Mouse (Mus musculus): ENCODE results near the gene Tdg. TPM values are rescaled to one million over a fixed set of nuclear protein-coding genes. Genes with fewer than 3 reads are reported as not detected.

Tdg gene
- polyA plus RNA-seq, 1 experiment from 2014 or later, result 277 TPM

DNA sequence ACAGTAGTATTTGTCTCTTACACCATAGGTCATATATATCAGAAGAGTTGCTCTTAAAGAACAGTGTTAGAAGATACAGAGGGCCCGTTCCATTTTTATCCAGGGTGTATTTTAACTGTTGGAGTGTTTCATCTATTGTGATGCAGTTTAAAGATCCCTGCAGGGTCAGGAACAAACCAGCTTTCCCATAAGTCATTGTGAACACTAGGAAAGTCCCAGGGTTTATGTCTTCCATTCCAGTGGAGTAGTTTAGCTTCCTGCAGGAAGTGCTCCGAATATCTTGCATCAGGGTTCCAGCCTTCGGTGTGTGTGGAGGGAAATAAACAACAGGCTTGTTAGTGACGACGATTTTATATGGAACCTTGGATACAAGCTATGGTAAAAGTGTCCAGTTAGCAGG is 21.6 kb downstream of the Tdg start:
- DNase-seq (ENCODE audit: low spot score), result no peak
- no peaks in the 10 kb centered on the region for H3K4me1 ChIP-seq (replicated peaks; ENCODE audit: control insufficient read depth, insufficient read depth, low read length)
- peaks cover under 1% of the 10 kb centered on the region for H3K36me3 ChIP-seq (ENCODE audit: control insufficient read depth, insufficient read depth, low read length)
- no peak overlapping the region for H3K4me3 ChIP-seq (ENCODE audit: low read depth, low read length)
- no peaks in the 10 kb centered on the region for H3K27me3 ChIP-seq (ENCODE audit: control insufficient read depth, insufficient read depth, low read length)
- H3K9ac ChIP-seq (ENCODE audit: low read depth, low read length), result no peak overlapping the region
- 94% methylated on average over 5 of the region's 5 CpGs for WGBS
- no peak overlapping the region for H3K4me2 ChIP-seq (replicated peaks; ENCODE audit: low read depth, low read length)
- no peak overlapping the region for H3K27ac ChIP-seq (ENCODE audit: low read depth, low read length)
- no peak for ATAC-seq (ENCODE audit: low FRiP score)
- no peaks in the 10 kb centered on the region for H3K9me3 ChIP-seq (ENCODE audit: control insufficient read depth, low read length)

GRCm38 (mm10) chr10:82652625-82653024 is 23.0 kb downstream of the Tdg start:
- Histone ChIP-seq H3K9ac (ENCODE audit: low read depth, low read length) (no peak overlapping the region), H3K27ac (ENCODE audit: low read depth, low read length) (no peak overlapping the region), H3K9me3 (ENCODE audit: control insufficient read depth, low read length) (no peaks in the 10 kb centered on the region), H3K36me3 (ENCODE audit: control insufficient read depth, insufficient read depth, low read length) (no peaks in the 10 kb centered on the region), H3K4me2 (replicated peaks; ENCODE audit: low read depth, low read length) (no peak overlapping the region), H3K4me3 (ENCODE audit: low read depth, low read length) (no peak overlapping the region), H3K27me3 (ENCODE audit: control insufficient read depth, insufficient read depth, low read length) (no peaks in the 10 kb centered on the region), H3K4me1 (replicated peaks; ENCODE audit: control insufficient read depth, insufficient read depth, low read length) (no peaks in the 10 kb centered on the region)
- WGBS, result 73% methylated on average over 5 of the region's 5 CpGs
- ATAC-seq (ENCODE audit: low FRiP score) (no peak), DNase-seq (ENCODE audit: low spot score) (no peak)

- H3K27ac ChIP-seq (ENCODE audit: low read depth, low read length), result no peak overlapping the region
- H3K9ac ChIP-seq (ENCODE audit: low read depth, low read length), result no peak overlapping the region
- DNase-seq (ENCODE audit: low spot score) (no peak), ATAC-seq (ENCODE audit: low FRiP score) (no peak)
- H3K4me3 ChIP-seq (ENCODE audit: low read depth, low read length), result no peak overlapping the region
- no peaks in the 10 kb centered on the region for H3K4me1 ChIP-seq (replicated peaks; ENCODE audit: control insufficient read depth, insufficient read depth, low read length)
- H3K9me3 ChIP-seq (ENCODE audit: control insufficient read depth, low read length), result no peaks in the 10 kb centered on the region
- no peaks in the 10 kb centered on the region for H3K36me3 ChIP-seq (ENCODE audit: control insufficient read depth, insufficient read depth, low read length)
- 80% methylated on average over 3 of the region's 3 CpGs for WGBS
- H3K27me3 ChIP-seq (ENCODE audit: control insufficient read depth, insufficient read depth, low read length), result no peaks in the 10 kb centered on the region
- no peak overlapping the region for H3K4me2 ChIP-seq (replicated peaks; ENCODE audit: low read depth, low read length)
Observed at GRCm38 (mm10) chr10:82654581-82654980, 25.0 kb downstream of the Tdg start.

GRCm38 (mm10) chr10:82661820-82662219 is 32.2 kb downstream of the Tdg start:
- no peaks in the 10 kb centered on the region for H3K27me3 ChIP-seq (ENCODE audit: control insufficient read depth, insufficient read depth, low read length)
- no peak overlapping the region for H3K4me3 ChIP-seq (ENCODE audit: low read depth, low read length)
- ATAC-seq (ENCODE audit: low FRiP score) (no peak), DNase-seq (ENCODE audit: low spot score) (no peak)
- H3K27ac ChIP-seq (ENCODE audit: low read depth, low read length), result no peak overlapping the region
- WGBS, result 88% methylated on average over 8 of the region's 8 CpGs
- H3K9ac ChIP-seq (ENCODE audit: low read depth, low read length), result no peak overlapping the region
- 0 out of 2 replicates have a peak, but pooled peaks cover 2% of the 10 kb centered on the region for H3K4me1 ChIP-seq (replicated peaks; ENCODE audit: control insufficient read depth, insufficient read depth, low read length)
- H3K9me3 ChIP-seq (ENCODE audit: control insufficient read depth, low read length), result no peaks in the 10 kb centered on the region
- H3K36me3 ChIP-seq (ENCODE audit: control insufficient read depth, insufficient read depth, low read length), result no peaks in the 10 kb centered on the region
- no peak overlapping the region for H3K4me2 ChIP-seq (replicated peaks; ENCODE audit: low read depth, low read length)

DNA sequence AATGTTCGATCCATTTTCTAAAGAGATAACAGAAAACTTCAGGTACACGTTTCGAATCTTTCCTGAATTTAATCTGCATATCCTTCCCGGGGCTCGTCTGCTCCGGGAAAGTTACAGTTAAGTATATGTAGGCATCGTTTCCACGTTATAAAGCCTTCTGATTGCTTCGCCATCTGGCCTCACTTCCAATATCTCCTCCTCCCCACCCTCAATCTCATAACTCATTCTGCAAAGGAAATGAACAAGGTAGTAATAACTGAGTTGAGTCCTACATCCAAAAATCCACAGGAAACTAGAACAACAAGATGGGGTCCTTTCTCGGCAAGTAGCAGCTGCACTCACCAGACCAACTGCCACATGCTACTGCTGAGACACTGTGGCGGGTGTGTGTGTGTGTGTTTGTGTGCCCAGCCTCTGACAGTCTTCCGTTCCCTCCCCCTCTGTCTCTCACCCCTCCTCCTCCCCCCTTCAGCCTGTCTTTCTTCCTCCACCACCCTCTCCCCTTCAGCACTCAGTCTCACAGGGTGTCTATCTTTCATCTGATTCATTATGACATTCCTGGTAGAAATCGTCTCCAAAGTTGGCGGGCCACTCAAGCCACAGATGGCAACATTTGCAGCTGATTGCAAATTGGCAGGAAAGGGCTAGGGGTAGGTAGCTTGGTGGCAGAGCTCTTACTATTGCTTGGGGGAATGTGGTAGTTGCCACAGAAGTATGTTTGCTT is 32.8 kb downstream of the Tdg start:
- Histone ChIP-seq H3K9me3 (ENCODE audit: control insufficient read depth, low read length) (no peaks in the 10 kb centered on the region), H3K36me3 (ENCODE audit: control insufficient read depth, insufficient read depth, low read length) (no peaks in the 10 kb centered on the region), H3K4me2 (replicated peaks; ENCODE audit: low read depth, low read length) (no peak overlapping the region), H3K27me3 (ENCODE audit: control insufficient read depth, insufficient read depth, low read length) (no peaks in the 10 kb centered on the region), H3K27ac (ENCODE audit: low read depth, low read length) (no peak overlapping the region), H3K4me1 (replicated peaks; ENCODE audit: control insufficient read depth, insufficient read depth, low read length) (0 out of 2 replicates have a peak, but pooled peaks cover 2% of the 10 kb centered on the region), H3K9ac (ENCODE audit: low read depth, low read length) (no peak overlapping the region), H3K4me3 (ENCODE audit: low read depth, low read length) (no peak overlapping the region)
- DNase-seq (ENCODE audit: low spot score), result no peak
- 85% methylated on average over 14 of the region's 14 CpGs for WGBS
- ATAC-seq (ENCODE audit: low FRiP score), result no peak

- no peaks in the 10 kb centered on the region for H3K9me3 ChIP-seq (ENCODE audit: control insufficient read depth, low read length)
- ATAC-seq (ENCODE audit: low FRiP score) (no peak), DNase-seq (ENCODE audit: low spot score) (no peak)
- H3K9ac ChIP-seq (ENCODE audit: low read depth, low read length), result no peak overlapping the region
- H3K27ac ChIP-seq (ENCODE audit: low read depth, low read length), result no peak overlapping the region
- H3K4me2 ChIP-seq (replicated peaks; ENCODE audit: low read depth, low read length), result no peak overlapping the region
- 0 out of 2 replicates have a peak, but pooled peaks cover 2% of the 10 kb centered on the region for H3K4me1 ChIP-seq (replicated peaks; ENCODE audit: control insufficient read depth, insufficient read depth, low read length)
- WGBS, result 69% methylated on average over 2 of the region's 2 CpGs
- no peaks in the 10 kb centered on the region for H3K36me3 ChIP-seq (ENCODE audit: control insufficient read depth, insufficient read depth, low read length)
- no peak overlapping the region for H3K4me3 ChIP-seq (ENCODE audit: low read depth, low read length)
- no peaks in the 10 kb centered on the region for H3K27me3 ChIP-seq (ENCODE audit: control insufficient read depth, insufficient read depth, low read length)
Observed at GRCm38 (mm10) chr10:82663289-82663688, 33.7 kb downstream of the Tdg start.

DNA sequence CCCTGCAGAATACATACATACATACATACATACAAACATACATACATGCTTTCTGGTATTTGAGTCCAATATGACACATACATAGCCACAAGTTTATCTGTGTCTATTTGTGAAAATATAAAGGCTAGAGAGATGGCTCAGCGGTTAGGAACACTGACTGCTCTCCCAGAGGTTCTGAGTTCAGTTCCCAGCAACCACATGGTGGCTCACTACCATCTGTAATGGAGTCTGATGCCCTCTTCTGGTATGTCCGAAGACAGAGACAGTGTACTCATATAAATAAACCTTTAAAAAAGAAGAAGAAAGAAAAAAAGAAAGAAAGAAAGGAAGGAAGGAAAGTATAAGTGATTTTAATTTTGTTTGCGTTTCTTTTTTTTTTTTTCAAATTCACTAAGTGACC is 36.3 kb downstream of the Tdg start:
- ATAC-seq (ENCODE audit: low FRiP score) (no peak), DNase-seq (ENCODE audit: low spot score) (no peak)
- Histone ChIP-seq H3K4me2 (replicated peaks; ENCODE audit: low read depth, low read length) (no peak overlapping the region), H3K4me3 (ENCODE audit: low read depth, low read length) (no peak overlapping the region), H3K9ac (ENCODE audit: low read depth, low read length) (no peak overlapping the region), H3K36me3 (ENCODE audit: control insufficient read depth, insufficient read depth, low read length) (no peaks in the 10 kb centered on the region), H3K9me3 (ENCODE audit: control insufficient read depth, low read length) (no peaks in the 10 kb centered on the region), H3K27ac (ENCODE audit: low read depth, low read length) (no peak overlapping the region), H3K4me1 (replicated peaks; ENCODE audit: control insufficient read depth, insufficient read depth, low read length) (0 out of 2 replicates have a peak, but pooled peaks cover 2% of the 10 kb centered on the region), H3K27me3 (ENCODE audit: control insufficient read depth, insufficient read depth, low read length) (no peaks in the 10 kb centered on the region)
- WGBS, result 61% methylated on average over 3 of the region's 3 CpGs

DNA sequence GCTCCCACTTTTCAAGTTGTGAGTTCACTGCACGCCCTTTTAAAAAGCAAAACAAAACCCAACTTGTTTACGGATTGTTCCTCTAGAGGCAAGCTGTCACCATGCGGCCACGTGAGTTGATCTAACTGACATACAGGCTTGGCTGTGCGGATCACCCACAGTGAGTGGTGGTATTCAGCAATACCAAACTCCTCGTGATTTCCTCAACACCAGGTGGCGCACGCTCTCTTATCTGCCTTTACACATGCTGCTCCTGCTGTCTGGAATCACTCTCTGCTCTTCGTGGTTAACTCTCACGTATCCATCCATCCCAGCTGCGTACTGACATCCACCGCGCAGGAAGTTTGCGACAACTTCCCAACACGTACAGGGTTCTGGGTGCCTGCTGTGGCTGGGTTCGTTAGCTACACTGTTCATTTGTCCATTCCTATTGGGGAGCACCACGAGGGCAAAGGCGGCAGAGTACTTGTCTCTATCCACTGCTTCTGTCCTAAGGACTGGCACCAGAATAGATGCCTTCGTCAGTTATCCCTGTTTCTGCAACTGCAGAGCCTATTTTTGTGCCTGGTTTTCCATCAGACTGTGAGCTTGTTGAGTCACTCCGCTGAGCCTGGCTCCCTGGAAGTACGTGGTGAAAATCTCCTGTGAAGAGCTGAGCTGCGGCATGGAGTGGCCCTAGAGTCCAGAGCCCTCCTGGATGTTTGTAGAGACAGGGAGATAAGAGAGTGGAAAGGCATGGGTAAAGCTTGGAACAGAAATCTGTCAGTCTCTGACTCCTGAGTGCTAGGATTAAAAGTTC is 37.0 kb downstream of the Tdg start:
- 28% methylated on average over 22 of the region's 22 CpGs for WGBS
- no peaks in the 10 kb centered on the region for H3K27me3 ChIP-seq (ENCODE audit: control insufficient read depth, insufficient read depth, low read length)
- H3K9me3 ChIP-seq (ENCODE audit: control insufficient read depth, low read length), result no peaks in the 10 kb centered on the region
- H3K4me3 ChIP-seq (ENCODE audit: low read depth, low read length), result no peak overlapping the region
- H3K4me2 ChIP-seq (replicated peaks; ENCODE audit: low read depth, low read length), result no peak overlapping the region; the same call in 1 of the 2 replicates
- no peak overlapping the region for H3K9ac ChIP-seq (ENCODE audit: low read depth, low read length)
- DNase-seq (ENCODE audit: low spot score) (peak; percentile 89), ATAC-seq (ENCODE audit: low FRiP score) (peak; percentile 87)
- no peaks in the 10 kb centered on the region for H3K36me3 ChIP-seq (ENCODE audit: control insufficient read depth, insufficient read depth, low read length)
- no peak overlapping the region for H3K27ac ChIP-seq (ENCODE audit: low read depth, low read length)
- 0 out of 2 replicates have a peak, but pooled peaks cover 2% of the 10 kb centered on the region for H3K4me1 ChIP-seq (replicated peaks; ENCODE audit: control insufficient read depth, insufficient read depth, low read length)

Data from hindbrain, embryonic 11.5 days (tissue).